Mouse (Mus musculus) adrenal gland, adult 18-20 months (tissue): Measurements from ENCODE around the gene Gchfr. TPM values are rescaled to one million over a fixed set of nuclear protein-coding genes. Genes with fewer than 3 reads are reported as not detected.

Experiments
- DNase-seq, 2 experiments: peaks; one replicate each; pipeline ENCODE4 v3.0.0; 2021 to 2022; ENCODE audit warnings: low spot score in 2 of 2
- long read RNA-seq, 2 experiments: library from polyadenylated mRNA; stranded (forward); transcript quantifications; one replicate each; pipeline ENCODE4 v2.0.0; 2021
- total RNA-seq, 2 experiments: library from RNA; stranded (reverse); gene quantifications; 1 replicate in 1 of 2; 2 replicates in 1 of 2; pipeline ENCODE4 v1.2.3; 2021

The Gchfr gene
- total RNA-seq, result 10 to 100 TPM; 24.3 to 26.0 TPM
- long read RNA-seq, experiment 1, transcript Gchfr-201 (3 exons, 645 nt), result major isoform, 6 of 6 reads
- long read RNA-seq, experiment 1, partial matches to known transcripts, result 0 of 6 reads
- long read RNA-seq, experiment 1, other reads (novel, unspliced or antisense), result 0 of 6 reads
- long read RNA-seq, experiment 2, transcript Gchfr-201 (3 exons, 645 nt), result major isoform, 32 of 37 reads
- long read RNA-seq, experiment 2, partial matches to known transcripts, result 4 of 37 reads
- long read RNA-seq, experiment 2, other reads (novel, unspliced or antisense), result 1 of 37 reads

DNA sequence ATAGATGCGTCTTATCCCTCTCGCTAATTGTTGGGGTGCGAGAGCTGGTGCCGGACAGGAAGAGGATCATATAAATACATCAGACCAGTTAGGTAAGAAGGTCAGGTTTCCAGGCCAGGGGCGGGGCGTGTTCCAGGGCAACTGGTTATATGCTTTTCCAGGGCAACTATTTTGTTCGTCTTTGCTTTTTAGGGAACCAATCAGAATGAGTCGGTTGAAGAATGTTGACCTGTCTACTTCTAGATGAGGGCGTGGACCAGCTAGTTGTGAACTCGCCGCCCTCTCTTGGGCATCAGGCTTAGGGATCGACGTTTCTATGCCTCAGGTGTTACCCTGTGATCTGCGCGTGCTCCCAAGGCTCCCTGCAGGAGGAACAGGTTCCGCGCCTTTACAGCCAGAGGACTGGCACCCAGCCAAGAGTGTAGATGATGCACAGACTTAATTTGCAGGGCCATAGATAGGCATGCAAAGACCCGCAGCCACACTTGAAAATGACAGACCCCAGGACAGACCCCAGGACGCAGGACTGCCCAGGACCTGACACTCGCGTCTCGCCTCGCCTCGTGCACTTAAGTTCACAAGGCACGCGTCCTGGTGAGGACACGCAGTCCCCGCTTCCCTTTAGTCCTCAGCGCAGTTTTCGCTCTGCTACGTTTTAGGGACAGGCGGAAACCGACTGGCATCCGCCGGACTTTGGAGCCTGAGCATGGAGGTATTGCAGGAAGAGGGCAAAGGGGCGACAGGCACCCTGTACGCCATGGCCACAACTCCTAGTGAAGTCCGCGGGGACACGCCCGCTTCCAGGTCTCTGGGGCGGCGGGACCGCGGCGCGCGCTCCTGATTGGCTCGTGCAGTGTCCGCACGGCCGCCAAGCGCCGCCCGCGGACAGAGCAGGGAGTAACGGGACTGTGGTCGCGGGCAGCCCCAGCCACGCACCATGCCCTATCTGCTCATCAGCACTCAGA is at the start of gene Gchfr:
Gene Gchfr (plus strand): TSS at position 873 of the 965 bp plus-strand sequence.
- peak; percentile 70 to 76 for DNase-seq

DNA sequence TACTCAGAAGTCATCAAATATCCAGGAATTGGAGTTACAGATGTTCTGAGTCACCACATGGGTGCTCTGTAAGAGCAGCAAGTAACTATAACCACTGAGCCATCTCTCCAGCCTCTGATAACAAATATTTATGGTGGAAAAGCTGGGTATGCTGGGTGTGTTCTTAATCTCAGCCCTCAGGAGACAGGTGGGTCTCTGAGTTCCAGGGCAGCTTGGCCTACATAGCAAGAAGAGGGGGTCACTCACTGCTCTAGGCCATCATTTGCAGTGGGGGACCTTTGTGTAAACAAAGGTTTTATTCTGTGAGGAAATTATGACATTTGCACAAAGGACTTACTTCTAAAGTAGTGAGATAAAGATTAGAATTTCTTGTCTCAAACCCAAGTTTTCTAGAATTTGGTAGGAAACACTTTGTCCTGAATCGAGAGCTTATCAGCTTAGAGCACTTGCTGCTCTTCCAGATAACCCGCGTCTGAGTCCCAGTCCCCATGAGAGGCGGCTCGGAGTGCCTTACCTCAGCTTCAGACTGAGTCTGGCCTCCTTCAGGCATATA is 31.2 kb upstream of the Gchfr start:
- no peak for DNase-seq

DNA sequence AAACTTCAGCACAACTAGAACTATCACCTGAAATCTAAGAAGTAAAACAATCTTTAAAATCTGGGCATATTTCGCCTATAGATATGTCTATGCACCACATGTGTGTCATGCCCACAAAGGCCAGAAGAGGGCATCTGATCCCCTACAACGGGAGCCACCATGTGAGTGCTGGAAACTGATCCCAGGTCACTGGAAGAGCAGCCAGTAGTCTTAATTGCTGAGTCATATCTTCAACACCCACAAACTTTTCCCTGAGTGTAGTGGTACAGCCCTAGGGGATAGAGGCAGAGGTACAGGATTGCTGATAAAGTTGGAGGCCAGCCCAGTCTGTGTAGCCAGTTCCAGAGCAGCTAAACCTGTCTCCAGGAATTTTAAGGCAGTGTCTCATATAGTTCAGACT is 22.4 kb upstream of the Gchfr start:
- no peak for DNase-seq

DNA sequence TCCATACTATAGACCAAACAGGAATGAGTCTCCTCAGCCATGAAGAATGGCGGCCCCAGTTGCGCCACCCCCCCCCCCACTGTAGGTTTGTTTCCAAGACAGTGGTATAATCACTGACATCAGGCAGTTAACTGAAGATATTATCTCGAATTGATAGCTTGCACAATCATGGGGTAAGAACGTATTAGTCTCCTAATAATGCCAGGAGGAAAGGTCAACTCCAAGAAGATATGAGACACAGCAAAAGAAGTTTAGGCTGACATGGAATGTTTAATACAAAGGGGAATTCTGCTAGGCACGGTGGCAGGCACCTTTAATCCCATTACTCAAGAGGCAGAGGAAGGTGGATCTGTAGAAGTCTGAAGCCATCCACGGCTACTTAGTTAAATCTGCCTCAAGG is 21.1 kb upstream of the Gchfr start:
- DNase-seq, result no peak

DNA sequence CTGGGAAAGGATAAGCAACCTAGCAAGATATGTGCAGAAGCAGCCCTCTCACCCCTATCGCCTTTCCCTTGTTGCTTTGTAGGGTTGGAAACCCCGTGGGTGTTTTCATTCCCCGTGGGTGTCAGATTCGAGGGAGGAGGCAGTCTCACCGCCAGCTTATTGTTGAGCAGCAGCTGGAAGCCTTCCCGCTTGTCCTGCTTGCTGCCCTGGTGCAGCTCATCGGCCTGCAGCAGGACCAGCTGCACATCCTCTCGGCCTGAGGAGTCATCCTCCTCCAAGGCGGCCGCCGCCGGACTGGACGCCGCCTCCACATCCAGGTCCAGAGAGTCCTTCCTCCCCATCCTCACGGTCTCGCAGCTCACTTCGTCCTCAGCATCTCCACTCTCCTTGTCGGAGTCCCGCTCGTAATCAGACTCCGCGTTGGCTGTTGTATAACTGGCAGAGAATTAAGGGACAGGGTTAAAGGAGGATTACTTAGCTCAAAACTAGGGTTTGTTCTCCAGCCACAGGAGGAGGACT is 20.4 kb upstream of the Gchfr start:
- DNase-seq, result no peak

DNA sequence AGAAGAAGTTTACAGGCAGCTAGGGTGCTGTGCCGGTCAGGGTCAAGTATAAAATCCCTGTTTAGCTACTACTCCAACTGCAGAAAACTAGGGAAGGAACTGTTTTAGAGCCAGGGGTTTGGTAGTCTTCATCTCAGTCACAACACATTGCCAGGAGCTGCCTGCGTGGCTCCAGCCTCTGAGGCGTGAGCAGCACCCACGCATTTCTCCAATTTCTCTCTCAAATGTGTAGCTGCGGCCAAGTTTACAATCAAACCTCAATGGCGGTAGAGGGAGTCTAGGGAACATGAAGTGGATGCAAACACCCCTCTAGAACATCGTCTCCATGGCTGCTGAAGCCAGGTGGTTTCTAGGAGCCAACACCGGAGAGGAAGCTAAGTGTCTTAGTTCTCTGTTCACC is 19.8 kb upstream of the Gchfr start:
- DNase-seq, result no peak

DNA sequence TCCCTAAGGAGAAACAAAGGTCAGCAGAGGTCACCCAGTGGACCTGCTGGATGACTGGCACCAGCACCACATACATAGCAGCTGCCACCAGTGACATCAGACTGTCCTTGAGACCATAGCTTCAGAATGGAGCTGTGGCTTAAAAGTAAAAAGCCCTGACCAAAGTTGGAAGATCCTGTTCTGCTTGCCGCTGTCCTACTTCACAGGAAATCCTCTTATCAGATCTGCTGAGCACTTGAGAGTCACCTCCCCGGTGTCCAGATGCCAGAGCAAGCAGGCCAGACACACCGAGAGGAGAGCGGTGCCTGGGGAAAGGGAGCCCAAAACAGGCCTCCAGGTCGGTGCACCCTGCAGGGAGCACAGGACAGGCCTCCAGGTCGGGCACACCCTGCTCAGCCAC is 15.3 kb upstream of the Gchfr start:
- DNase-seq, result no peak

DNA sequence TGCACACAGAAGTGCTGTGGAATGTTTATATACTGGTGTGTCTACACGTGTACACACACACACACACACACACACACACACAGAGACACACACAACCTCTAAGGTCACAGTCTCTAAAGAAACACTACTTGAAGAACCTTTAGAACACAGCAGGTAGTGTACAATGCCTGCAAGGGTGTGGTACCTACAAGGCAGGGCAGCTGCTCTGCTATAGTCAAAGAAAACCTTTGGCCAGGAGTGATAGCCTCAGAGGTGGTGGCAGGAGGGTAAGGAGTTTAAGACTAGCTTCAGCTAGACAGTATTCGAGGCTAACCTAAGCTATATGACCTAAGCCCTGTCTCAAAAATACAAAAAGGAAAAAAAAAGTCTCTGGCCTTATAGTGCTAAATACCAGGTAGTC is 12.9 kb upstream of the Gchfr start:
- DNase-seq, result no peak

DNA sequence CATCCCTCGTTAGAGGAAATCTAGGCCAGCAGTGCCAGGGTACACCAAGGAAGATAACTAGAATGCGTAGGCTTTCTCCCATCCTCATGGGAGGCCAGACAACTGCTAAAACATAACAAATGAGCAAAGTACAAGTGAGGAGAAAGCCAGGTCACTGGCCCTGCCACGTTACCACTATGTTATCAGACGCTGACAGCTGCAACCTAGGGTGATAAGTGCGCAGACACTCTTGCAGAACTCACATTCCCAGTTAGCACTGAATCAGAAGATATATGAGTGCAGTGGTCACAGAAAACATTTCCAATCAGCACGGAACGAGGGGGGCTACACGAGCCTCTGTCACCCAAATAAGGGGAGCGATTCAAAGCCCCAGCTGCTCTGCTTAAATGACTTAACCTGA is 12.2 kb upstream of the Gchfr start:
- no peak for DNase-seq

DNA sequence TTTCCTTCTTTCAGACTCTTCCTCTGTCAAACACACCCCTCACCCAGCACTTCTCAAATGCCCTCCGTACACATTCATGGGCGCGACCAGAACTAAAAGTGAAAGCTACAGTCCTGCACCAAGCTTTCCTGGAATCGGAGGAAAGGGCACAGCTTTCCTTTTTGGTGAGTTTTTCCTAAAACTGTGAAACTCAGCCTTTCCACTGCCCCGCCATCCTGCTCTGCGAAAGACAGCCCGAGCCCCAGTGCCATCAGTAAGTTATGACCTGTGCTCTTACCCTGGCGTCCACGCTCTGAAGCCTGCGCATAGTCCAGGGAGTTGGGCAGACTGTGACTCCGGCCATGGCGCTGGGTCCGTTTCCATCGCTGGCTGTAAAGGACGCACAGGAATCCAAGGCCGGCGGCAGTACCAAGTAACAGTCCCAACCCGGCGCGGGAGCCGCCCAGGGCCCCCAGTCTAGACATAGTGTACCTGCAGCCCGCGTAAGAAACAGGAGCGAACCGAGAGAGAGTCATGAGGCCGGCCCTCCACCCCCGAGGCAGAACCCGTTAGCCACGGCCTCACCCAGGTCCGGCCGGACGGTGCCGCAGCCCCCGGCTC is 11.4 kb upstream of the Gchfr start:
- peak in 1 of 2 experiments; percentile 43 for DNase-seq

DNA sequence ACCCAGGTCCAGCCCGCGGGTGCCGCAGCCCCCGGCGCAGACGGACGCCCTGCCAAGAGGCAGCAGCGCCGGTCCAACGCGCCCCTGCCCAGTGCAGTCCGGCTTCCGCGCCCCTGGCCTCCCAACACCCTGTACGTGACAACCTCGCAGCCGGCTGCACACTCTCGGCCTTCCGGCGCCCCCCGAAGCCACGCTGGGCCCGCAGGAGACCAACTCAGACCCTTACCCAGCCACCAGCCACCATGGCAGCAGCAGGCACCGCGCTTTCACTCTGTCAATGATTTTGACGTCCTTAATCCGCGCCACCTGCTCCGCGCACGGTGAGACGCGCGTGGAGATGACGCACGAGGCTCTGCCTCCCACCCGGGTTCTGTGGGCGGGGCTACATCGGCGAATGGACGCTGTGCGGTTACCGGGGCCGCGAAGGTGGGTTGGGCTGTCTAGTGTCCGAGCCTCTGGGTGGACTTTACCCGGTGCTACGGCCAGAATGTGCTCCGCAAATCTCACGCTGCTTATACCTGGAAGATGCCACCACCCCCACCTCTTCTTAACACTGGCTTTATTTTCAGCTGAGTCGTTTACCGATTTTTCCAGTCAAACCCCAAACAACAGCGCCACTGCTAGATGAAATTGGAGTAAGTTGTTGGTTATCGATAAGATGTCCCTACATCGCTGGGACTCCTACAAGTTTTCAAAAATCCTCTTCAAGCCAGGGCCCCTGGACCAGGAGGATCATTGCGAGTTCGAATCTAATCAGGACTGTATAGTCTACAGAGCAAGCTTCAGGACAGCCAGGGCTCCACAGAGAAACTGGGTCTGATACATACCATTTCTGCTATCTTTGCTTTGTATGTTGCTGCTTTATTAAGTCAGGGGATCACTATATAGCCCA is 10.6 kb upstream of the Gchfr start, which contains the start of gene Rmdn3:
Gene Rmdn3 (minus strand): TSS at position 354 of the 892 bp plus-strand sequence.
- DNase-seq, result peak; percentile 93 to 95

DNA sequence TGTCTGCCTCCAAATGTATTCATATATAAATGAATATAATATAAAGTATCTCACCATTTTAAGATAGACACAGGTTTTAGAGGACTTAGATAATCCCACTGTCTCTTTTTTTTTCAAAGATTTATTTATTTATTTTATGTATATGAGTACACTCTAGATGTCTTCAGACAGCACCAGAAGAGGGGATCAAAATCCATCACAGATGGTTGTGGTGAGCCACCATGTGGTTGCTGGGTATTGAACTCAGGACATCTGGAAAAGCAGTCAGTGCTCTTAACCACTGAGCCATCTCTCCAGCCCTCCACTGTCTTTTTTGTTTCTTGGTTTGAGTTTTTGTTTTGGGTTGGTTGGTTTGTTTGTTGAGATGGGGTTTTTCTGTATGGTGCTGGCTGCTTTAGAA is 9.7 kb upstream of the Gchfr start:
- no peak for DNase-seq

DNA sequence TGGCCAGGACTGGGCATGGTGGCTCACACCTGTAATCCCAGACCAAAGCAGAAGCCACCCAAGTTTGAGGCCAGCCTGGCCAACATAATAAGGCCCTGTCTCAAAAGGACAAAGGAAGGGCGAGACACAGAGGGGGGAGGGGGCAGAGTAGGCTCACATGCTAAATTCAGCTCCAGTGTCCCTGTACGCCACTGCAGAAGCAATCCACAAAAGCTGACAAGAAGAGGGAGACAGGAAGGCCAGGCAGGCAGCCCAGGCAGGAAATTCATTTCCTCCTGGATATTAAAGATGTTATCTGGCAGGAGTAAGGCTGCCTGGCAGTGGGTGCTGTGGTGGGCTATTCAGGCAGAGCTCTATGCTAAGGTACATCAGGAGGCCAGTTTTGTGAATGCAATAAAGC is 6.3 kb upstream of the Gchfr start:
- DNase-seq, result no peak

DNA sequence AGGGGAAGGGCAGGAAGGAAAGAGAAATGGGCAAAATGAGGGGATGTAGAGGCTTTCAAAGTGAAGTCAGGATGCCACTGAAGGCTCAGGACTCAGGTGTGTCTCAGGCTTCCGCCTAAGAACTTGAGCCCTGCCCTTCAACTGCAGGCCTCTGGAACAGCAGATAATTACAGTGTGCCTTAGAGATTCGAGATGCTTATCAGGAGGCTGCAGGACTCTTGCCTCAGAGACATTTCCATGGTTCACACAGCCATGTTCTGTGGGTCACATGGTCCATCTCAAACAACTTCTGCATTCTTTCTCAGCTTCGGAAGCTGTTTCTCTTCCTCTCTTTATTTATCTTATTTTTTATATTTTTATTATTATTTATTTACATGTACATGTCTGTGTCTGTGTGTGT is 4.4 kb upstream of the Gchfr start:
- no peak for DNase-seq

DNA sequence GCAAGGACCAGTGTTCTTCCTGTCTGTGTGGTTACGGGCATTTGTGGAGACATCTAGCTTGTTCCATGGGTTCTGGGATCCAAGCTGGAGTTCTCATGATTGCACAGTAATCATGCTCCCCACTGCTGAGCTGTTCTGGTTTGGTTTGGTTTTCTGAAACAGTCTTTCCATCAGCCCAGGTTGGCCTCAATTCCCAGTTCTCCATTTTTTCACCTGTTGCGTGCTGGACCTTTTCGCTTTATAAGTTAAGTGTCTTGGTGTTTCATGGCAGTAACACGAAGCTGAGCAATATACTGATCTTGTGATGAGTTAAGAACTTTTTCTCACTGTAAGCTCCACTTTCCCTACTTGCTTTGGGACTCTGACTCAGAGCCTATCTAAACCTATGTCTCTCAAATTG is 3.6 kb upstream of the Gchfr start:
- no peak for DNase-seq

DNA sequence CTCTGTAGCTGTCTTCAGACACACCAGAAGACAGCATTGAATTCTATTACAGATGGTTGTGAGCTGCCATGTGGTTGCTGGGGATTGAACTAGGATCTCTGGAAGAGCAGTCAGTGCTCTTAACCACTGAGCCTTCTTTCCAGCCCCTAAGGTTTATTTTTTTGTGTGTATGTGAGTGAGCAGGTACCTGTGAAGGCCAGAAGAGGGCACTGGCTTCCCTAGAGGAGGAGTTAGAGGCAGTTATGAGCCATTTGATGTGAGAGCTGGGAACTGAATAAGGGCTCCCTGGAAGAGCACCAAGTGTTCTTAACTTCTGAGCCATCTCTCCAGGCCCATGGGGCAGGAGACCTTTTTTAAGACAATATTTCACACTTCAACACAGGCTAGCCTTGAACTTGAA is 2.2 kb upstream of the Gchfr start:
- DNase-seq, result no peak

DNA sequence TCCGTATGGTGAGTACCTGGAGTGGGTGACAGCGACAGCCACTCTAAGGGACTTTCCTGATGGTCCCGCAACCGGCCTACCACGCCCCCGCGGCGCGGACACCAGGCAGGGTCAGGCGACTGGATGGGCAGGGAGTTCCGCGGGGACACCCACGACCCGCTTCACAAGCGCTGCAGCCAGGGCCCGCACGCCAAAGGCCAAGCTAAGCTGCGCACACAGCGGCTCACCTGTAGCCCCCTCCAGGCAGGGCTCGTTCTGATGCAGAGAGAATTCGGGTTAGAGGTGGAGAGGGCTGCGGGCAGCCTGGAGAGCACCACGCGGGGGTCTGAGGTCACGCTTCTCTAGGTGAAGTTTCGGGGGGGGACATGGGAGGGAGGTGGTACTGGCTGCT is 288 bp downstream of the Gchfr start:
- DNase-seq, result no peak

DNA sequence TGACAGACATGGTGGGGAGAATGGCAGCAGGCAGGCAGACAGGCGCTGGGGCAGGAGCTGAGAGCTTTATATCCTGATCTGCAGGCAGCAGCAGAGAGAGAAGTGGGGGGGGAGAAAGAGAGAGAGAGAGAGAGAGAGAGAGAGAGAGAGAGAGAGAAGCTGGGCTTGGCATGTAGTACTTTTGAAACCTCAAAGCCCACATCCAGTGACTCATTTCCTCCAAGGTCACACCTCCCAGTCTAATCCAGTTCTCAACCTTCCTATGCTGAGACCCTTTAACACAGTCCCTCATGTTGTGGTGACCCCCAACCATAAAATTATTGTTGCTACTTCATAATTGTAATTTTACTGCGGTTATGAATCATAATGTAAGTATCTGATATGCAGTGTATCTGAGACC is 2.7 kb downstream of the Gchfr start:
- no peak for DNase-seq

DNA sequence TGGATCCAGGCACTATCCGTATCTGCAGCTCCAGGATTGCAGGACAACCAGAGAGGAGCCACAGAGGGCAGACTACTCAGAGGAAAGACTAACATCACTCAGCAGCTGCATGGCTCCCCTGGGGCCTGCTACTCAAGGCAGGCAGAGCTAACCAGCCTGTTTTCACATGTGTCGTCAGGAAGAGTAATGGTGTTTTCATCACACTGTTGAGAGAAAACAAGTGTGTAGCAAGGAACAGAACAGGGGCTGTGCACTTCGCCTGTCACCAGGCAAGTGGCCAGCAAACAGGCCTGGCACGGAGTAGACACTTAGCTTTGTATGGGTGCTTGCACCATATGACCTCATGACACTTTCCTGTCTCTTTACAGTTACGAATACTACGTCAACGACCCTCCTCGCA is 4.0 kb downstream of the Gchfr start:
- no peak for DNase-seq

DNA sequence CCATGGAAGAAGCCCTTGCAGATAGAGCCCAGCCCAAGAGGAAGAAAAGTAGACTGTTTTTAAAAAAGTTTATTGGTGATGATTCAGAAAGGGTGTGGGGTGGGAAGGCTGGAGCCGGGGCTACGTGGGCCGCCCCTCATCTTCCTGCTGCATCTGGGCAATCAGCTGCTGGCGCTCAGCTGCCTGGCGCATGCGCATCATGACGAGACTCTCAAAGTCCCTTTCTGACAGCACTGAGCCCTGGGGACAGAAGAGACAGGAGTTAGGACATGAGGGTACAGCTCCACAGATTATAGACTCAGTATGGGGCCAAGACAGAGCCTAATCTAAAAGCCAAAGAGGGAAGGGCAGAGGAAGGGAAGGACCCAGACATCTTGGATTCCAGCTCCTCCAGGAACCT is 4.9 kb downstream of the Gchfr start:
- DNase-seq, result no peak
